Mouse (Mus musculus) neural tube, embryonic 13.5 days (tissue): Measurements from ENCODE around the gene Vmn1r115. TPM values are rescaled to one million over a fixed set of nuclear protein-coding genes. Genes with fewer than 3 reads are reported as not detected.
"Not testable (repeated sequence)": the region's sequence is repeated elsewhere in the genome, so short reads cannot be mapped to it uniquely, and the experiment has no call there.

Source experiments
- ATAC-seq: fragments of 200-750 bp; cut with Nextera tagmentation; 2 replicates; pipeline ENCODE4 v1.8.0; 2017; ENCODE audit warnings: low read depth, mild to moderate bottlenecking, moderate TSS enrichment, moderate library complexity
- H3K27ac ChIP-seq: fragments of 300-500 bp; sonication (generic); replicated peaks from 2 replicates; pipeline ENCODE4 v1.5.1; 2015; ENCODE audit warnings: moderate library complexity, mild to moderate bottlenecking, inconsistent platforms
- H3K27me3 ChIP-seq: fragments of 300-500 bp; sonication (generic); 2 replicates; pipeline ENCODE4 v1.6.1; 2015; ENCODE audit warnings: mild to moderate bottlenecking, inconsistent platforms
- H3K36me3 ChIP-seq: fragments of 300-500 bp; sonication (generic); 2 replicates; pipeline ENCODE4 v1.6.1; 2015; ENCODE audit warnings: mild to moderate bottlenecking, inconsistent platforms
- H3K4me1 ChIP-seq: fragments of 300-500 bp; sonication (generic); replicated peaks from 2 replicates; pipeline ENCODE4 v1.6.1; 2015; ENCODE audit warnings: inconsistent platforms
- H3K4me2 ChIP-seq: fragments of 300-500 bp; sonication (generic); 2 replicates; pipeline ENCODE4 v1.6.1; 2015; ENCODE audit warnings: inconsistent platforms, mild to moderate bottlenecking, moderate library complexity
- H3K4me3 ChIP-seq: fragments of 300-500 bp; sonication (generic); 2 replicates; pipeline ENCODE4 v1.5.1; 2015; ENCODE audit warnings: mild to moderate bottlenecking, inconsistent platforms
- H3K9ac ChIP-seq: fragments of 300-500 bp; sonication (generic); 2 replicates; pipeline ENCODE4 v1.6.1; 2015; ENCODE audit warnings: moderate library complexity, mild to moderate bottlenecking, inconsistent platforms
- H3K9me3 ChIP-seq: fragments of 300-500 bp; sonication (generic); 2 replicates; pipeline ENCODE4 v1.6.1; 2016; ENCODE audit warnings: inconsistent platforms
- WGBS: fragments of 180-500 bp; shearing (Covaris S2); methylation state at CpG from one replicate; pipeline ENCODE4 v1.1.7; 2015; 5-methylcytosine and 5-hydroxymethylcytosine counted together
- polyA plus RNA-seq: library from polyadenylated mRNA; unstranded; fragments of >200 nt; fragmentation: Nextera tagmentation; extraction: Ambion mirVana; gene quantifications from 2 replicates; pipeline ENCODE4 v1.2.1, GENCODE M21; 2015

The Vmn1r115 gene
- not detected in 2 replicates for polyA plus RNA-seq

DNA sequence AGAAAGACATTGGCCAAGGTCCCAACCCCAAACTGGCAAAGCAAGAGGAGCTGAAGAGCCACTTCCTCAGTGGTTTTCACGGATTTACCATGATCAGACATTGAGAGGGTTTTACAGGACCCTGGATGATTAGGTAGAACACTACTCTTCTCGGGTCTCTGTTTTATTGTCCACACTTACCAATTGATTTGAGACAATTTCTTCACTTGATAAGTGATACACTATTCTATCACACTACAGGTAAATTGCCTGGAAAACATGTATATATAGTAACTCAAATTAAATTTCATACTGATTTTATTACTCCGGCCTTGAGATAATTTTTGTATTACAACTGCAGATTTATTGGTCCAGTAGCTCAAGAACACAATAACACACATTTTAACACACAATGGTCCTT lies at the start of gene Vmn1r115:
Vmn1r115 (minus strand) TSS at position 101 of the 400 bp plus-strand sequence.
- not testable (repeated sequence) for H3K36me3 ChIP-seq, H3K27ac ChIP-seq, H3K27me3 ChIP-seq, H3K9me3 ChIP-seq, H3K4me3 ChIP-seq, ATAC-seq, H3K4me2 ChIP-seq, H3K4me1 ChIP-seq, H3K9ac ChIP-seq
- WGBS, result no CpG with 5 or more reads among the region's 3 CpGs

DNA sequence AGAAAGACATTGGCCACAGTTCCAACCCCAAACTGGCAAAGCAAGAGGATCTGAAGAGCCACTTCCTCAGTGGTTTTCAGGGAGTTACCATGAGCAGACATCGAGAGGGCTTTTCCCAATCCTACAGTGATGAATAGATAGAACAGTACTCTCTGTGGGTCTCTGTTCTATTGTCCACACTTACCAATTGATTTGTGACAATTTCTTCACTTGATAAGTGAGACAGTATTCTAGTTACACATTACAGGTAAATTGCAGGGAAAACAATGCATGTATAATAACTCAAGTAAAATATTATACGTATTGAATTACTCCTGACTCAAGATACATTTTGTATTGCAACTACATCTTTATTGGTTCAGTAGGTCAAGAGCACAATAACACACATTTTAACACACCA lies 39.2 kb upstream of the Vmn1r115 start, which contains the start of gene Vmn1r117:
Vmn1r117 (minus strand) TSS at position 101 of the 400 bp plus-strand sequence.
- WGBS, result no CpG with 5 or more reads among the region's 2 CpGs
- not testable (repeated sequence) for H3K4me1 ChIP-seq, ATAC-seq, H3K4me3 ChIP-seq, H3K27ac ChIP-seq, H3K9me3 ChIP-seq, H3K27me3 ChIP-seq, H3K4me2 ChIP-seq, H3K9ac ChIP-seq, H3K36me3 ChIP-seq

DNA sequence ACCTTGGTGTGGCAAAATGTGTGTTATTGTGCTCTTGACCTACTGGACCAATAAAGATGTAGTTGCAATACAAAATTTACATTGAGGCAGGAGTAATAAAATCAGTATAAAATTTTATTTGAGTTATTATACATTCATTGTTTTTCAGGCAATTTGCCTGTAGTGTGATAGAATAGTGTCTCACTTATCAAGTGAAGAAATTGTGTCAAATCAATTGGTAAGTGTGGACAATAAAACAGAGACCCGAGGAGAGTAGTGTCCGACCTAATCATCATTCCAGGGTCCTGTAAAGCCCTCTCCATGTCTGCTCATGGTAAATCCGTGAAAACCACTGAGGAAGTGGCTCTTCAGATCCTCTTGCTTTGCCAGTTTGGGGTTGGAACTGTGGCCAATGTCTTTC lies 27.2 kb upstream of the Vmn1r115 start, which contains the start of gene Vmn1r116:
Vmn1r116 (plus strand) TSS at position 301 of the 400 bp plus-strand sequence.
- not testable (repeated sequence) for ATAC-seq, H3K9ac ChIP-seq, H3K4me1 ChIP-seq, H3K27ac ChIP-seq, H3K9me3 ChIP-seq, H3K36me3 ChIP-seq, H3K27me3 ChIP-seq, H3K4me2 ChIP-seq, H3K4me3 ChIP-seq
- 55% methylated on average over 3 of the region's 3 CpGs for WGBS

DNA sequence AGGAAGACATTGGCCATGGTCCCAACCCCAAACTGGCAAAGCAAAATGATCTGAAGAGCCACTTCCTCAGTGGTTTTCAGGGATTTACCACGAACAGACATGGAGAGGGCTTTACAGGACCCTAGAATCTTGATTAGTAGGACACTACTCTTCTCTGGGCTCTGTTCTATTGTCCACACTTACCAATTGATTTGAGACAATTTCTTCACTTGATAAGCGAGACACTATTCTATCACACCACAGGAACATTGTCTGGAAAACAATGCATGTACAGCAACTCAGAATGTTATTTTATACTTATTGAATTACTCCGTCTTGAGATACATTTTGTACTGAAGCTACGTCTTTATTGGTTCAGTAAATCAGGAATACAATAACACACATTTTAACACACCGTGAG lies 32.7 kb downstream of the Vmn1r115 start, which contains the start of gene Vmn1r114:
Vmn1r114 (minus strand) TSS at position 101 of the 400 bp plus-strand sequence.
- H3K4me3 ChIP-seq, H3K9ac ChIP-seq, H3K27ac ChIP-seq, ATAC-seq, H3K4me1 ChIP-seq, H3K9me3 ChIP-seq, H3K36me3 ChIP-seq, H3K4me2 ChIP-seq, H3K27me3 ChIP-seq: not testable (repeated sequence)
- WGBS, result no CpG with 5 or more reads among the region's 5 CpGs

Other genes starting within 250 kb of the Vmn1r115 start
- gene Gm4513, start 246.0 kb downstream of the Vmn1r115 start, polyA plus RNA-seq, result not detected in 2 replicates
- not detected in 2 replicates for gene Vmn1r107, start 176.1 kb downstream of the Vmn1r115 start, polyA plus RNA-seq
- not detected in 2 replicates for gene Vmn1r111, start 141.8 kb downstream of the Vmn1r115 start, polyA plus RNA-seq
- not detected in 2 replicates for gene Gm10668, start 114.4 kb downstream of the Vmn1r115 start, polyA plus RNA-seq
- gene Vmn1r112, start 73.8 kb downstream of the Vmn1r115 start, polyA plus RNA-seq, result not detected in 2 replicates
- not detected in 2 replicates for gene Vmn1r113, start 57.7 kb downstream of the Vmn1r115 start, polyA plus RNA-seq
- not detected in 2 replicates for gene Vmn1r114, start 32.8 kb downstream of the Vmn1r115 start, polyA plus RNA-seq
- gene Vmn1r116, start 27.3 kb upstream of the Vmn1r115 start, polyA plus RNA-seq, result not detected in 2 replicates
- gene Vmn1r117, start 39.1 kb upstream of the Vmn1r115 start, polyA plus RNA-seq, result not detected in 2 replicates
- gene Vmn1r118, start 67.4 kb upstream of the Vmn1r115 start, polyA plus RNA-seq, result not detected in 2 replicates
- gene Vmn1r119, start 167.5 kb upstream of the Vmn1r115 start, polyA plus RNA-seq, result not detected in 2 replicates
- gene Vmn1r120, start 208.8 kb upstream of the Vmn1r115 start, polyA plus RNA-seq, result not detected in 2 replicates